Mouse (Mus musculus) macrophage (primary cell): ENCODE measurements around the gene Nt5dc3. TPM values are rescaled to one million over a fixed set of nuclear protein-coding genes. Genes with fewer than 3 reads are reported as not detected.

Experiments
- H3K27ac ChIP-seq: fragments of 350-480 bp; formaldehyde crosslinking; 2 replicates; pipeline ENCODE4 v1.9.0; 2021
- H3K36me3 ChIP-seq: fragments of 350-480 bp; formaldehyde crosslinking; 2 replicates; pipeline ENCODE4 v1.9.0; 2021; ENCODE audit errors: inconsistent target
- H3K4me3 ChIP-seq: fragments of 350-480 bp; formaldehyde crosslinking; 2 replicates; pipeline ENCODE4 v1.9.0; 2021; ENCODE audit errors: inconsistent target
- H3K79me2 ChIP-seq: fragments of 350-480 bp; formaldehyde crosslinking; 2 replicates; pipeline ENCODE4 v1.9.0; 2021; ENCODE audit errors: inconsistent target
- WGBS: methylation state at CpG from one replicate; pipeline ENCODE4 v1.1.7; 2026; ENCODE audit warnings: inconsistent platforms; ENCODE audit not compliant: missing documents; 5-methylcytosine and 5-hydroxymethylcytosine counted together
- polyA plus RNA-seq: library from polyadenylated mRNA; stranded (reverse); fragments of 250-400 nt; gene quantifications from 3 replicates; pipeline ENCODE4 v1.2.4, GENCODE M21; 2018; ENCODE audit warnings: inconsistent platforms

Gene Nt5dc3
- polyA plus RNA-seq, 1 experiment from 2014 or later, result 13.6 TPM

DNA sequence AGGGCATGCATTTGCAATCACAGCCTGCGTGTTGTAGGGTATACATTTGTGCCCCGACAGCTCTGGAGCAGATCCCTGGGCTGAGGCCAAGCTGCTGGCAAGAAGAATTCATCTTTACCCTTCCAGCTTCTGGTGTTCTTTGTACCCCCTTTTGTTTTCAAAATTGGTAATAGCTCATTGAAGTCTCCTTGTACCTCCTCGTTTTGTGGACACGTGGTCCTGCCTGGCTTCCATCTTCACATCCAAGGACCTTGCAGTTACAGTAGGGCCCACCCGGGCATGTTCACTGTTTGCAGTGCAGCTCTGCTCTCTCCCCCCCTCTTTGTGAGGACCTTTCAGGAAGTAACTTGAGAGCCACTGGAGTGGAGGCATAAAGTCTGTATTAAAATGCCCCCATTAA lies 9.4 kb downstream of the Nt5dc3 start:
- Histone ChIP-seq H3K36me3 (no peaks in the 10 kb centered on the region), H3K79me2 (peaks cover 100% of the 10 kb centered on the region), H3K4me3 (no peak overlapping the region), H3K27ac (no peak overlapping the region)
- 81% methylated on average over 5 of the region's 5 CpGs for WGBS

DNA sequence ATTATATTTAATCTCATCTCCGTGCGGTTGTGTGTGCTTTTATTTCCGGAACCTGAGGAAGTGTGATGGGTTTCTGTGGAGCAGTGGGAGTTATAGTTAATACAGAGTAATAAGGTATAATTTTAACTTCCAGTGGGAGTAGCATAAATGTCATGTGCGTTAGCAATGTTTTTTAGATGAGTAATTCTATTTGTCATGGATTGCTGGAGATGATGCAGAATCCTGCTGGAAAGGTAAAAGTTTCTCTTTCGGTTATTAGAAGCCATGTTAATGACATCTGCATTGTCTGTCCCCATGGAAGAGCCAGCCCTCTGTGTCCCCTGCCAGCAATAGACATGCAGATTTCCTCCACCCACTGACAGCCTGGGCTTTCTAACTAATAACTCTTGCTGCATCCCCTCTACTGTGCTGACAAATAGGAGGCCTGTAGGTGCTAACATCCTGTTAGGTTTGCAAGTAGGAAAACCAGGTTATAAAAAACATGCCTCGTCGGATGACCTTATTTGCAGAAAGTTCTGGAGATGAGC lies 10.4 kb downstream of the Nt5dc3 start:
- Histone ChIP-seq H3K79me2 (peaks cover 100% of the 10 kb centered on the region), H3K36me3 (no peaks in the 10 kb centered on the region), H3K27ac (no peak overlapping the region), H3K4me3 (no peak overlapping the region)
- WGBS, result 94% methylated on average over 7 of the region's 7 CpGs

GRCm38 (mm10) chr10:86791507-86792184 lies 12.8 kb downstream of the Nt5dc3 start:
- 96% methylated on average over 6 of the region's 7 CpGs for WGBS
- peaks cover 100% of the 10 kb centered on the region for H3K79me2 ChIP-seq
- H3K27ac ChIP-seq, result no peak overlapping the region
- no peaks in the 10 kb centered on the region for H3K36me3 ChIP-seq
- no peak overlapping the region for H3K4me3 ChIP-seq

DNA sequence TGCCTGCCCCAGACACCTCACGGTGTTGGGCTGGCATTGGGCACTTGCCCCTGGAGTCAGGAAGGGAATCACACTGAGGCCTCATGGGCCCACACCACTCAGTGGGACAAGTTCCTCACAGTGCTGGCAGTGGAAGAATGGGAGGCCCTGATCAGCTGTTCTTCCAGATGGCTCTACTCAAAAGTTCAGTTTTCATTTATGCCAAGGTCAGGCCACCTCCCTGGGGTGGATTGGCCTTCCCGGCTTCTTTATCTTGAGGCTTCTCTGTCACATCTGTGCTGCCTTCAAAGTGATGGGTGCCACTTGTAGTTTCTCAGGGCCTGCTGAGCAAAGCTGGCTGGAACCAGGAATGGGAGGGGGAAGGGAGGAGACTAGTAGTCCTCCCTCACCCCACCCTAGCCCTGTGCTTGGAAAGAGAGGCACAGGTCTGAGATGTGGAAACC lies 14.7 kb downstream of the Nt5dc3 start:
- WGBS, result 100% methylated on average over 2 of the region's 2 CpGs
- Histone ChIP-seq H3K36me3 (no peaks in the 10 kb centered on the region), H3K79me2 (peaks cover 81% of the 10 kb centered on the region)

GRCm38 (mm10) chr10:86794196-86794595 lies 15.4 kb downstream of the Nt5dc3 start:
- Histone ChIP-seq H3K27ac (no peak overlapping the region), H3K36me3 (no peaks in the 10 kb centered on the region), H3K79me2 (peaks cover 75% of the 10 kb centered on the region), H3K4me3 (no peak overlapping the region)
- 89% methylated on average over 4 of the region's 4 CpGs for WGBS

More for the DNA sequence above, 14.7 kb downstream of the Nt5dc3 start:
- H3K4me3 ChIP-seq, result no peak overlapping the region
- H3K27ac ChIP-seq, result no peak overlapping the region

DNA sequence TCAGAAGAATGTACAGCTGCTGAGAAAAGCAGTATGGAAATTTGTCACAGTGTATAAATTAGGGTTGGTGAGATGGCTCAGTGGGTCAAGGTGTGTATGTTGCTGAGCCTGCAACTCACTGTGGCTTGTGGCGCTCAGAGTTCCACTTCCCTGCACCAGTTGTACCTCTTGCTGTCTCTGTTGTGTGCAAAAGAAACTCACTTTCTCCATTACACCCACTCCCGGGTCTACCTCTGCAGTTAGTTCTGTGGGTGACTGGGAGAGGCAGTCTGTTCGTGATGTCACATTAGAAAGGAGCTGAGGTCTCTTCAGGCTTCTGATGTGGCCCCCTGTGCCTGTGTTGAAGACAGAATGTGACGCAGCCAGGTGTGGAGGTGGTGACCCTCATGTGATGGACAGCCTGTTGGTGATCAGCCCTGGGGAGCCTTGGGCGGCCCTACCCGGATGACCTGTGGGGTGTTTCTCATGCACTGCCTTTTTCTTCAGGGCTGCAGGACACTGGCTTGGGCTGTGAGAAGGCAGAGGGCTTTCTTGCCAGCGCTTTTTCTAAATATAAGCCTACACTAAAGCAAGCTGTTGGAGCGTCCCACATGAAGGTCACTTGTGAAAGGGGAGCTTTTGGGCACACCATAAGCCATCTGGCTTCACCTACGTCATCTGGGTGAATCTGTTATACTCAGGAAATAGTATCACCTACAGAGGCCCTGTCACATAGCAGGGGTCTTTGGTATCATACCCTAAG lies 16.2 kb downstream of the Nt5dc3 start:
- no peaks in the 10 kb centered on the region for H3K36me3 ChIP-seq
- H3K79me2 ChIP-seq, result peaks cover 67% of the 10 kb centered on the region
- WGBS, result 91% methylated on average over 9 of the region's 9 CpGs
- no peak overlapping the region for H3K27ac ChIP-seq
- H3K4me3 ChIP-seq, result no peak overlapping the region

- 83% methylated on average over 3 of the region's 5 CpGs for WGBS
- no peak overlapping the region for H3K27ac ChIP-seq
- no peak overlapping the region for H3K4me3 ChIP-seq
- peaks cover 55% of the 10 kb centered on the region for H3K79me2 ChIP-seq
- H3K36me3 ChIP-seq, result no peaks in the 10 kb centered on the region
These were observed 17.4 kb downstream of the Nt5dc3 start for GRCm38 (mm10) chr10:86796073-86796741.

DNA sequence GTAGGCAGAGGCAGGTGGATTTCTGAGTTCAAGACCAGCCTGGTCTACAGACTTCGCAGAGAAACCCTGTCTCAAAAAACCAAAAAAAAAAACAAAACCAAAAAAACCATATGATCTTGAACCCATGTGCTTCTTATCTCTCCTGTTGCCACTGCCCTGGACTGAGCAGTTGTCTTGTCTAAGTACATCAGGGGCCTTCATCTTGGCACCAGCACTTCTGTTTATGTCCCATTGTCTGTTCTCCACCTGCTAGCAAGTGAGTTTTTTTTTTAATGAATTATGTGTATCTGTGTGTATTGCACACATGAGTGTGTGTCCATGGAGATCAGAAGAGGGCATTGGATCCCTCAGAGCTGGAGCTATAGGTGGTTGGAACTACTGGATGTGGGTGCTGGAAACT lies 28.6 kb downstream of the Nt5dc3 start:
- Histone ChIP-seq H3K36me3 (peaks cover 18% of the 10 kb centered on the region; the same call in 1 of the 2 replicates), H3K79me2 (peaks cover 58% of the 10 kb centered on the region; the same call in 1 of the 2 replicates), H3K27ac (no peak overlapping the region), H3K4me3 (no peak overlapping the region)
- 100% methylated on average over 1 of the region's 1 CpGs for WGBS

GRCm38 (mm10) chr10:86808013-86808758 lies 29.4 kb downstream of the Nt5dc3 start:
- 74% methylated on average over 15 of the region's 15 CpGs for WGBS
- H3K4me3 ChIP-seq, result no peak overlapping the region
- H3K36me3 ChIP-seq, result peaks cover 23% of the 10 kb centered on the region
- H3K79me2 ChIP-seq, result peaks cover 58% of the 10 kb centered on the region; the same call in 1 of the 2 replicates
- no peak overlapping the region for H3K27ac ChIP-seq

DNA sequence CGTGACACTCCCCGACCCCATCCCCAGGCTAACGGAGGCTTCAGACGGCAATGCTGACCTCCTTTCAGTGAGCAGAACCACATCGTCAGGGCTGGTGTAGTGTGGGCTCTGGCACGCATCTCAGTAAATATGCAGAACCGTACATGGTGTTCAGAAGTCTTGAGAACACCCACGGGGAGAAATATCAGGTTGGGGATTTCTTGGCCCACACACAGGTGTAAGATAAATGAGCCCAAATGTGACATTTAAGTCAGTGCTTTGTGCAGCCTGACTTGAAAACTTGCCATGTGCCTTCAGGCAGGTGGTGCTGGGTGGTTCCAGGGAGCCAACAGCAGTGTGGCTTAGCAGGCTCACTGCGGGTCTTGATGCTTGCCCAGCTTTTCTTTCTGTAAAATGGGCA lies 31.2 kb downstream of the Nt5dc3 start:
- peaks cover 44% of the 10 kb centered on the region; the same call in 1 of the 2 replicates for H3K79me2 ChIP-seq
- 93% methylated on average over 8 of the region's 9 CpGs for WGBS
- H3K27ac ChIP-seq, result no peak overlapping the region
- H3K4me3 ChIP-seq, result no peak overlapping the region
- peaks cover 28% of the 10 kb centered on the region for H3K36me3 ChIP-seq

GRCm38 (mm10) chr10:86810612-86811011 lies 31.8 kb downstream of the Nt5dc3 start:
- Histone ChIP-seq H3K27ac (no peak overlapping the region), H3K4me3 (no peak overlapping the region), H3K36me3 (peaks cover 33% of the 10 kb centered on the region), H3K79me2 (peaks cover 44% of the 10 kb centered on the region; the same call in 1 of the 2 replicates)
- 100% methylated on average over 2 of the region's 5 CpGs for WGBS

DNA sequence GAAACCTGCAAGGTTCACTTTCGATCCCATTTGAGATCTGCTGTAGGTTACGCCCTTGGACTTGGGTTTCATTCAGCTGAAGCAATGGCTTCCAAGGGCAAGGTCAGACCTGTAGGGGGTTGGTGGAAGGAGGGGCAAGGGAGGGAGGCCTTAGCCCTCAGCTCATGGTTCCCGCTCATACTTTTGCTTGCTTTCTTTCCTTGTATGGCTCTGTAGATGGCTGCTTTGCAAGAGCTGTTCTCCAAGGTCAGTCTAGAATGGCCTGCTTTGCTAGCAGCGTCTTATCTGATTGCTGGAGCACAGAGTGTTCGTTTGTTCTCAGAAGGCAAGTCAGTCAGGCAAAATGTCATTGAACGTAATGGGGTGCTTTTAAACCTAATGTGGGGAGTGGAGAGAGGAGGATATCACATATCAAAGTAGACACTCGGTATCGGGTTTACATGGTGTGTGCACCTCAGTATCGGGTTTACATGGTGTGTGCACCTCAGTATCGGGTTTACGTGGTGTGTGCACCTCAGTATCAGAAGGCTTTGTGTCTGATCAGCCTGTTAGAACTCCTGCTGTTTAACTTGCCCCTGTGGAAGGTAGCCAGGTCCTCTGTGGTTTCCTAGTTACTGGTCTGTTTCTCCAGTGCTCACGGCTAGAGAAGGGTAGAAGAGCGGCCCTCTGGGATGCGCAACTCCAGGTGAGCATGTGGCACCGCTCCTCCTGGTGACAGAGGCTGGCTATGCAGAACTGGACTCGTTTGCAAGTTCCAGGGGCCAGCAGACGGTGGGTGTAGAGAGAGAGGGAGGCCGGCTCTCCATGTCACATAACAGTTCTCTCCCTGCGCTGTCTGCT lies 35.7 kb downstream of the Nt5dc3 start:
- 88% methylated on average over 19 of the region's 19 CpGs for WGBS
- H3K4me3 ChIP-seq, result no peak overlapping the region

DNA sequence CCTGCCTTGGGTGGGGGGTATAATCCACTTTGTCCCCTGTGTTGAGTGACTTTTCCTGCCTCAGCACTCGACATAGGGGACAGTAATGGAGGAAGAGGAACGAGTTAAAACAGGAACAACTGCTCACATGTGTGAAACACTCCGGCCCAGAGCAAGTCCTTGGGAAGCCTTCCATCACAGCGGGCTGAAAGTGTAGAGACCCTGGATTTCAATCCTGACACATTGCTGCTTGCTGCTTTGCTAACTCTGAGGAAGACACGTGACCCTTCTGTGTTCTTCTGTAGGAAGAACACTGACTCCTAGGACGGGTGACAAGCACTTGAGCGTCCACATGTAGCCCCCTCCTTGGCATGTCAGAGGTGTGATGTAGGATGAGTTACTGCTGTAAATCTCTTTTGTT lies 36.3 kb downstream of the Nt5dc3 start:
- Histone ChIP-seq H3K36me3 (peaks cover 34% of the 10 kb centered on the region), H3K79me2 (peaks cover 3% of the 10 kb centered on the region; the same call in 1 of the 2 replicates), H3K4me3 (no peak overlapping the region), H3K27ac (no peak overlapping the region)
- WGBS, result 70% methylated on average over 7 of the region's 7 CpGs

More for the DNA sequence above, 35.7 kb downstream of the Nt5dc3 start:
- peaks cover 9% of the 10 kb centered on the region; the same call in 1 of the 2 replicates for H3K79me2 ChIP-seq
- peaks cover 28% of the 10 kb centered on the region for H3K36me3 ChIP-seq
- H3K27ac ChIP-seq, result no peak overlapping the region
